Mouse (Mus musculus): Measurements from ENCODE around the gene Fbxw8.

- TF ChIP-seq CTCF (IDR thresholded peaks at IDR 0.05; ENCODE audit: control insufficient read depth, insufficient read depth, insufficient read length), result no peak
- TF ChIP-seq MYOD1 (IDR thresholded peaks at IDR 0.05; ENCODE audit: control insufficient read depth, insufficient read length, low read depth), result no peak
- no peak for TF ChIP-seq CEBPB (IDR thresholded peaks at IDR 0.05; ENCODE audit: low read depth)
- no peak for TF ChIP-seq MYOG (IDR thresholded peaks at IDR 0.05; ENCODE audit: control insufficient read depth, extremely low read depth, insufficient read length)
- no peak for TF ChIP-seq FOSL1 (IDR thresholded peaks at IDR 0.05; ENCODE audit: insufficient read depth, low read length, poor library complexity, severe bottlenecking)
- TF ChIP-seq MAX (IDR thresholded peaks at IDR 0.05), result no peak
Observed at GRCm38 (mm10) chr5:118081996-118082395, 73.3 kb downstream of the Fbxw8 start.
